Mouse (Mus musculus) cerebellum, adult (tissue): ENCODE measurements around the gene Mup8.
"Not testable (repeated sequence)": the region's sequence is repeated elsewhere in the genome, so short reads cannot be mapped to it uniquely, and the experiment has no call there.

ENCODE experiments used
- ATAC-seq: cut with Nextera tagmentation; 2 replicates; pipeline ENCODE4 v1.9.2; 2017; ENCODE audit warnings: mild to moderate bottlenecking, moderate library complexity, mixed read lengths; ENCODE audit not compliant: insufficient number of reproducible peaks, low FRiP score, low TSS enrichment

The Mup8 gene

DNA sequence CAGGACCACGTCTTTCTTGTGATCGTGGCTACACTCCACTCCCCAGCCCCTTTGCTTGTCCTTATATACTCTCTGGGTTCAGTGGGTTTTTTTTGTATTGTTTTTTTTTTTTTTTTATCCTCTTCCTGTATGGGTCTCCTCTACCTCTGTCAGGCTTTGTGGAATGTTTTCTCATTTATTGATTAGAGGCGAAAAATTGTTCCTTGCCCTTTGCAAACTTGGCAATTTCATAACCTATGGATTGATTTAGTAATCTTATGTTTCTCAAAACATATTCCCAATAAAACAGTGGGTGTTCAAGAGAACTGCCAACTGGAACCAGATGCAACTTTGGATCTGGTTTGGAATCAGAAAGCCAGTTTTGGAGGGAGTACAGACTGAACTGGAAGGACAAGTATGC lies at the start of gene Mup8:
Mup8 (minus strand) TSS at position 101 of the 400 bp plus-strand sequence.
- ATAC-seq = not testable (repeated sequence)

DNA sequence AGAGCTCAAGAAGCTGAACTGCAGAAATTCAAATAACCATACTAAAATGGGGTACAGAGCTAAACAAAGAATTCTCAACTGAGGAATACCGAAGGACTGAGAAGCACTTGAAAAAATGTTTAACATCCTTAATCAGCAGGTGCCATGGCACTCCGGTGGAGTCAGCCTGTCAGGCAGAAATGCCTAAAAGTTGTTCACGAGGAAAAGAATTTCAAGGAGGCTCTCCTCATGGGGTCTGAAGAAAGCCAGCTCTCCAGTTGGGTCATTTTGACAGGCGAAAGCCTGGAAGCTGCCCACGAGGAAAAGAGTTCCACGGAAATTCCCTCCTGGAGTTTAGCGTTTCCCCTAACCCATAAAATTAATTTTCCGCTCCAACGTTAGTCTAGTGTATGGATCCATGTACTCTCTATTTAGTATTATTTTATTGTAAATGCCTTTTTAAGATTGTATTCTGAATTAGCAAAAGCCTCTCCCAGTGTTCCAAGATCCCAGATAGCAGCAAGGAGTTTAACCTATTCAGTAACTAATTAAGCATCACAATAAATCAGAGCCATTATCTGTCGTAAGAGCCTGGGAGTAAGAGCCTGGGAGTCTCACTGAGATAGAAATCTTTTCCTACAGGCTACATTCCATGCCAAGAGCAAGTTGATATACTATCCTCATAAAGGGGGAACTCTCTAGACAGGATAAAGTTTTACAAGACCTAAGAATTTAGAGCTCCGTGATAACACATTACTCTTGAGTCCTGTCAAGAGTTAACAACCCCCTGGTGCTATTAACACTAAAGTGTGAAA lies 43.8 kb upstream of the Mup8 start:
- ATAC-seq = not testable (repeated sequence)

DNA sequence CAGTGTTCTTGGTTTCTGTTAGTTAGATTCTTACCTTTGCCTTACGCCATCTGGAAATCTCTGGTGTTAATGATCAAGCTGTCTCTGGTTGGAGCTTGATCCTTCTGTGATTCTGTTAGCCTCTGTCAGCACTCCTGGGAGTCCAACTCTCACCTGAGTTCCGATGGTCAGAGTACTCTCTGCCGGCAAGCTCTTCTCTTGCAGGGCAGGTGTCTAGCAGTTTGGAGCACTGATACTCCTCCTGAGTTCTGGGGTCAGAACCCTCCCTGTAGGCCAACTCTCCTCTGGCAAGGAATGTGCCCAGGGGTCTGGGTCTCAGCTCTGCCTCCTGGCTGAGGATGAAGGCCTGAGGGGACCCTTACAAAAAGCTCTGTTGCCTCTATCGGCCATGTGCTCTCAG lies 40.3 kb upstream of the Mup8 start:
- ATAC-seq = not testable (repeated sequence)
